Mouse (Mus musculus) liver, adult (tissue): ENCODE measurements around the gene Kmt5c.

Experiments used
- GATA4 ChIP-seq: IDR thresholded peaks from 2 replicates; pipeline ENCODE4 v1.6.1; 2014; ENCODE audit warnings: mild to moderate bottlenecking, low read length; ENCODE audit not compliant: insufficient replicate concordance

The Kmt5c gene

DNA sequence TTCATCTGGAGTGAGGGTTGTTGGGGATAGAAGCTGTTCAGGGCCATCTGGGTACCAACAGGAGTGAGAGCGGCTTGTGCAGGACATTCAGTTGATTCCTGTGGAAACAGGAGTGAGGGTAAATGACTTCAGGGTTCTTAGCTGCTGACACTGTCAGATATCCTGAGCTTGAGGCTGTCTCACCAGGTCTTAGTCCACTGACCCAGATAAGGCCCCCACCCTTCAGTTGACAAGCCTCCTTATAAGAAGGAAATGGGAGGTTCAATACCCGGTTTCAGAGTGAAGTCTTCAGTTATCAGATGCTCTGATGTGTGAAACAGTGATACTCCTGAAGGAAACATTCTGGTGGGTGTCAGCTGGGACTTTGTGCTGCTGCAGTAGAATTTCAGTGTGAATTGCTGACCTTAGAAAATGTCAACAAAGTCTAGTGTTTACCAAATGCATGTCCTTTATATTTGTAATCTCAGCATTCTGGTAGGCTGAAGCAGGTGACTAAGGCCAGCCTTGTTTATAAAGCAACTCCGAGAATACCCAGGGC, 54.8 kb downstream of the Kmt5c start:
- no peak for TF ChIP-seq GATA4

DNA sequence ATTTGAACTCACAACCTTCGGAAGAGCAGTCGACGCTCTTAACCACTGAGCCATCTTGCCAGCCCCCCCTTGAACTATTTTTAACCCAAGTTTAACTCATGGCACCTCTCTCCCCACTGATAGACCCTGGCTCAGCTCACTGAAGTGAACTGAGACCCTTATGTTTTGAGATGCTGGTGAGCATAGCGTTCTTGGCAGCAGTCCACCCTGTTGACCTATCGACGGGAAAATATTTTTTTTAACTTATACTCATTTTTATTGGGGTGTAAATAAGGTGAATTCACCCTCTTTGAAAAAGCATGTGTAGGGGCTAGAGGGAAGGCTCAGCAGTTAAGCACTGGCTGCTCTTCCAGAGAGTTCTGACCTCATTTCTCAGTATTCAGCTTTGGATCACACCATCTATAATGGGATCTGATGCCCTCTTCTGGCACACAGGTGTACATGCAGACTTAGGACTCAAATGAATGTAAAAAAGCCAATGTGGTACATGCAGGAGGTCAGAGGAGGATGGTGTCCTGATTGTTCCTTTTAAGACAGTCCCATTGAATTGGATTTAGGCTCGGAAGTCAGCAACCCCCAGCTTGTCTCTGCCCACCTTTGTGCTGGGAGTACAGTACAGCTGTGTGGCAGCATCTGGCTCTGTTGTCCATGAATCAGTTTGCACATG, 56.0 kb downstream of the Kmt5c start:
- no peak for TF ChIP-seq GATA4
